Mouse (Mus musculus) heart, adult 2 months (tissue): Measurements from ENCODE around the gene Tsen15. TPM values are rescaled to one million over a fixed set of nuclear protein-coding genes. Genes with fewer than 3 reads are reported as not detected.

ENCODE experiments used
- DNase-seq, 2 experiments: peaks; one replicate each; pipeline ENCODE4 v3.0.0; 2021
- H3K27ac ChIP-seq: fragments of 200-600 bp; 2 replicates; pipeline ENCODE4 v1.8.1; 2022
- H3K27me3 ChIP-seq: fragments of 200-500 bp; 2 replicates; pipeline ENCODE4 v1.6.1; 2012; ENCODE audit warnings: mild to moderate bottlenecking, low read length, inconsistent platforms, mixed read lengths; ENCODE audit not compliant: control insufficient read depth, insufficient read depth
- H3K36me3 ChIP-seq: fragments of 200-500 bp; 2 replicates; pipeline ENCODE4 v1.6.1; 2012; ENCODE audit warnings: low read length, inconsistent platforms; ENCODE audit not compliant: control insufficient read depth, insufficient read depth
- H3K4me1 ChIP-seq: fragments of 200-500 bp; 2 replicates; pipeline ENCODE4 v1.6.1; 2011; ENCODE audit warnings: low read length; ENCODE audit not compliant: control insufficient read depth, insufficient read depth
- H3K4me3 ChIP-seq: fragments of 200-600 bp; 2 replicates; pipeline ENCODE4 v1.8.1; 2022
- H3K79me2 ChIP-seq: fragments of 200-500 bp; replicated peaks from 2 replicates; pipeline ENCODE4 v1.6.1; 2012; ENCODE audit warnings: mild to moderate bottlenecking, inconsistent platforms, low read length, moderate library complexity, mixed read lengths; ENCODE audit not compliant: control insufficient read depth, insufficient read depth
- H3K9ac ChIP-seq: fragments of 200-500 bp; 2 replicates; pipeline ENCODE4 v1.6.1; 2012; ENCODE audit warnings: low read depth, mild to moderate bottlenecking, control low read depth, inconsistent platforms, low read length, mixed read lengths
- CTCF ChIP-seq: fragments of 200-600 bp; IDR thresholded peaks from 2 replicates; pipeline ENCODE4 v1.8.1; 2022; ENCODE audit warnings: antibody characterized with exemption, mild to moderate bottlenecking, moderate library complexity
- EP300 ChIP-seq: fragments of 200-500 bp; IDR thresholded peaks from 2 replicates; pipeline ENCODE4 v1.6.1; 2011; ENCODE audit warnings: low read depth, low read length, control low read depth; ENCODE audit not compliant: insufficient read depth
- POLR2A ChIP-seq: fragments of 200-500 bp; IDR thresholded peaks from 2 replicates; pipeline ENCODE4 v1.6.1; 2011; ENCODE audit warnings: mild to moderate bottlenecking, low read depth, low read length, control low read depth; ENCODE audit not compliant: insufficient read depth
- WGBS: fragments of 180-500 bp; shearing (Covaris S2); methylation state at CpG from one replicate; pipeline ENCODE4 v1.1.7; 2018; 5-methylcytosine and 5-hydroxymethylcytosine counted together
- intact Hi-C: fragments of 180-260 bp; cut with DNase I; formaldehyde crosslinking; loops from one replicate; pipeline ENCODE4 v1.15.1; 2025
- long read RNA-seq: library from polyadenylated mRNA; stranded (forward); transcript quantifications from one replicate; pipeline ENCODE4 v2.0.0, GENCODE M21; 2021
- polyA plus RNA-seq: library from polyadenylated mRNA; depleted of rRNA; stranded (reverse); fragments of >200 nt; gene quantifications from 2 replicates; pipeline ENCODE4 v1.2.3, GENCODE M21; 2012; rRNA removed
- total RNA-seq, 2 experiments: library from RNA; stranded (reverse); gene quantifications; 2 replicates each; pipeline ENCODE4 v1.2.3; 2021

The Tsen15 gene
- total RNA-seq (10 to 100 TPM; 19.3 to 21.0 TPM), polyA plus RNA-seq (14.4 and 24.8 TPM in 2 replicates)
- long read RNA-seq, transcript Tsen15-201 (5 exons, 1,133 nt), result major isoform, 22 of 24 reads
- long read RNA-seq, partial matches to known transcripts, result 1 of 24 reads
- long read RNA-seq, other reads (novel, unspliced or antisense), result 1 of 24 reads

GRCm38 (mm10) chr1:152386188-152386835 is at the start of gene Tsen15:
TSS of gene Tsen15 (minus strand) at chr1:152386688.
- H3K4me1 ChIP-seq, result no peaks in the 10 kb centered on the region; the same call in none of the 2 replicates
- TF ChIP-seq CTCF (peak; percentile 15), EP300 (no peak), POLR2A (peak; percentile 50; the same call in 1 of the 2 replicates)
- H3K27ac ChIP-seq, result peak within 1 kb of the TSS; percentile 80
- H3K36me3 ChIP-seq, result no peaks in the 10 kb centered on the region; the same call in none of the 2 replicates
- intact Hi-C loops, result loop anchor here (1.0 to 5.0 kb wide), 3 partner anchors 36 to 125 kb away; no protein-coding TSS in a partner anchor
- peak within 1 kb of the TSS; percentile 91 for H3K9ac ChIP-seq
- H3K27me3 ChIP-seq, result no peaks in the 10 kb centered on the region
- peak within 1 kb of the TSS; percentile 91 for H3K4me3 ChIP-seq
- 1% methylated on average over 57 of the region's 57 CpGs for WGBS
- peak; percentile 90 to 94 for DNase-seq
- peaks cover 2% of the 10 kb centered on the region for H3K79me2 ChIP-seq

GRCm38 (mm10) chr1:152434166-152434565 is 47.7 kb upstream of the Tsen15 start:
- 56% methylated on average over 4 of the region's 4 CpGs for WGBS
- Histone ChIP-seq H3K79me2 (no peaks in the 10 kb centered on the region), H3K36me3 (no peaks in the 10 kb centered on the region), H3K4me3 (no peak overlapping the region), H3K9ac (no peak overlapping the region), H3K27ac (no peak overlapping the region), H3K27me3 (no peaks in the 10 kb centered on the region), H3K4me1 (no peaks in the 10 kb centered on the region)
- no peak for DNase-seq
- intact Hi-C loops, result no loop called here
- TF ChIP-seq POLR2A, result no peak
- TF ChIP-seq CTCF, result no peak
- no peak for TF ChIP-seq EP300

GRCm38 (mm10) chr1:152429805-152430204 is 43.3 kb upstream of the Tsen15 start:
- WGBS, result 82% methylated on average over 7 of the region's 7 CpGs
- no peak for DNase-seq
- H3K79me2 ChIP-seq, result no peaks in the 10 kb centered on the region
- no peak overlapping the region for H3K9ac ChIP-seq
- intact Hi-C loops, result loop anchor here (5.0 kb wide), 1 partner anchor 32 kb away; no protein-coding TSS in a partner anchor
- peaks cover 7% of the 10 kb centered on the region for H3K36me3 ChIP-seq
- no peak overlapping the region for H3K4me3 ChIP-seq
- TF ChIP-seq CTCF (no peak), POLR2A (no peak), EP300 (no peak)
- H3K27ac ChIP-seq, result no peak overlapping the region
- no peaks in the 10 kb centered on the region; the same call in 1 of the 2 replicates for H3K27me3 ChIP-seq
- H3K4me1 ChIP-seq, result peaks cover 4% of the 10 kb centered on the region

- no peaks in the 10 kb centered on the region for H3K79me2 ChIP-seq
- H3K27ac ChIP-seq, result no peak overlapping the region
- H3K4me1 ChIP-seq, result peaks cover 6% of the 10 kb centered on the region
- intact Hi-C loops, result loop anchor here (5.0 kb wide), 1 partner anchor 34 kb away; no protein-coding TSS in a partner anchor
- peaks cover 17% of the 10 kb centered on the region for H3K36me3 ChIP-seq
- H3K27me3 ChIP-seq, result no peaks in the 10 kb centered on the region; the same call in 1 of the 2 replicates
- WGBS, result 80% methylated on average over 12 of the region's 12 CpGs
- no peak overlapping the region for H3K4me3 ChIP-seq
- TF ChIP-seq POLR2A (no peak), CTCF (no peak), EP300 (no peak)
- no peak for DNase-seq
- no peak overlapping the region for H3K9ac ChIP-seq
Observed at GRCm38 (mm10) chr1:152427912-152428581, 41.6 kb upstream of the Tsen15 start.

- Histone ChIP-seq H3K27ac (peak overlapping the region; percentile 45), H3K36me3 (peaks cover 20% of the 10 kb centered on the region), H3K9ac (no peak overlapping the region), H3K4me1 (peaks cover 10% of the 10 kb centered on the region), H3K27me3 (no peaks in the 10 kb centered on the region; the same call in 1 of the 2 replicates), H3K4me3 (no peak overlapping the region), H3K79me2 (no peaks in the 10 kb centered on the region)
- no peak for DNase-seq
- TF ChIP-seq EP300 (0 out of 2 replicates have a peak, but pooled peaks have one; percentile 48), POLR2A (no peak), CTCF (no peak)
- intact Hi-C loops, result loop anchor here (2.0 to 5.0 kb wide), 3 partner anchors 22 to 89 kb away; partner anchors contain the start of gene Tsen15
- 73% methylated on average over 3 of the region's 3 CpGs for whole genome bisulfite sequencing
Observed at GRCm38 (mm10) chr1:152423052-152423451, 36.6 kb upstream of the Tsen15 start.
